Mouse (Mus musculus): ENCODE data around the gene Gm20896. TPM values are rescaled to one million over a fixed set of nuclear protein-coding genes. Genes with fewer than 3 reads are reported as not detected.

Gm20896 gene
- polyA plus RNA-seq (2012; rRNA removed): not detected in 2 replicates

DNA sequence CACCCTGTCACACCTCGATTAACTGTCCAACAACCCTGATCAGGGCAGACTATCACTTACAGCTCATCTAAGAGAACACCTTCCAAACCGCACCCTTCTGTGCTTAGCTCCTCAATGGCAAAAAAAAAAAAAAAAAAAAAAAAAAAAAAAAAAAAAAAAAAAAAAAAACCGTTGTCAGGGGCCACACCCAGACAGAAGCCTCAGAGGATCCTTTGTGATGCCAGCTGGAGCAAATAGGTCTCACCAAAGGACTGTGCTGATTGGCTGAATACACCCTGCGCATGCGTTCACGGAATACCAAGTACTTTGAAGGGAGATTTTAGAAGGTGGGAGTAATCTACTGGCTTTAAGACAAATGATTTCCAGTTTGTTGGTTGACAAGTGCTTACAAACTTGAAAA, at the start of gene Gm20896:
Gene Gm20896 (minus strand): TSS at position 101 of the 400 bp plus-strand sequence.

All from ovary, adult 2 months (tissue).